25 mouse cellular contexts compared by ENCODE assay signal in the genomic region with DNA sequence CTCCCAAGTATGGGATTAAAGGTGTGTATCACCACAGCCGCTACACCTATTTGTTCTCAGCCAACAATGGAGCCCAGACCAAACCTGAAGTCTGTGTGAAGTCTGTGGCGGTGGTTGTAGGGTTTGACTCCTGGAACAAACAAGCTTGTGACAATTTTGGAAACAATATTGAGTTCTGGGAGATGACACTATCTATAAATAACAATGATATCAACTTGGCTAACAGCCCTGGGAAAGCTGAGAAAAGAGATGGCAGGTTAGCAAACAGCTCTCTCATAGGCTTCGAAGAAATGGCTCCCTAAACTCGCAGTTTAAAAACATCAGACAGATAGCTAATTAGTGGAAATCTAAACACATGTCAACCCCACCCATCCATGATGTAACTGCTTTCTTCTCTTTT. TPM values are rescaled to one million over a fixed set of nuclear protein-coding genes. Genes with fewer than 3 reads are reported as not detected.
"Had no signal": no experiment of that assay in that cellular context is flagged by ENCODE, and none has a peak within 500 bp of the region (broad histone marks: within the 10 kb centered on the region; RNA-seq: fewer than 3 reads in every experiment).

No protein-coding gene starts in this region.

- H3K36me3 ChIP-seq: kidney, embryonic 15.5 days; limb, embryonic 12.5 days; limb, embryonic 15.5 days; lung, embryonic 15.5 days; midbrain, embryonic 13.5 days; neural tube, embryonic 13.5 days; stomach, embryonic 15.5 days had no signal

- H3K27me3 ChIP-seq: kidney, embryonic 15.5 days; limb, embryonic 12.5 days; limb, embryonic 15.5 days; lung, embryonic 15.5 days; midbrain, embryonic 13.5 days; neural tube, embryonic 13.5 days; stomach, embryonic 15.5 days had no signal

- H3K27ac ChIP-seq: kidney, embryonic 15.5 days; limb, embryonic 12.5 days; limb, embryonic 15.5 days; liver, embryonic 14.5 days; lung, embryonic 15.5 days; midbrain, embryonic 13.5 days; neural tube, embryonic 13.5 days; stomach, embryonic 15.5 days had no signal

- H3K4me1 ChIP-seq: limb, embryonic 15.5 days; lung, embryonic 15.5 days; stomach, embryonic 15.5 days had no signal

- DNase-seq: kidney, adult 11 months; kidney, adult 8-10 months; kidney, postnatal 10 days; kidney, postnatal 36 days; left cerebral cortex, postnatal 4 days; liver, postnatal 0 days; lung, postnatal 14 days; lung, postnatal 4 days; retina, postnatal 1 day; right cerebral cortex, postnatal 25 days; spleen, adult 18-20 months; thymus, postnatal 25 days had no signal

- H3K9ac ChIP-seq: kidney, embryonic 15.5 days; limb, embryonic 12.5 days; limb, embryonic 15.5 days; liver, embryonic 14.5 days; liver, postnatal 0 days; lung, embryonic 15.5 days; midbrain, embryonic 13.5 days; neural tube, embryonic 13.5 days; stomach, embryonic 15.5 days had no signal

- H3K4me3 ChIP-seq: kidney, embryonic 15.5 days; limb, embryonic 12.5 days; limb, embryonic 15.5 days; lung, embryonic 15.5 days; midbrain, embryonic 13.5 days; myocyte; neural tube, embryonic 13.5 days; stomach, embryonic 15.5 days had no signal

RNA-seq across cellular contexts. Expression of a gene that starts 13.0 kb away (rescaled TPM):
- total RNA-seq: left cerebral cortex, adult 18-20 months; left cerebral cortex, postnatal 4 days; megakaryocyte progenitor cell, adult 5-6 weeks; monocyte, adult 5-6 weeks; neutrophil, adult 5-6 weeks had no signal
- polyA plus RNA-seq: limb, embryonic 12.5 days; midbrain, embryonic 13.5 days had no signal
